Mouse (Mus musculus): Measurements from ENCODE around the gene Gna13. TPM values are rescaled to one million over a fixed set of nuclear protein-coding genes. Genes with fewer than 3 reads are reported as not detected.

Gna13 gene
- polyA plus RNA-seq, 1 experiment from 2014 or later = 15.6 TPM

DNA sequence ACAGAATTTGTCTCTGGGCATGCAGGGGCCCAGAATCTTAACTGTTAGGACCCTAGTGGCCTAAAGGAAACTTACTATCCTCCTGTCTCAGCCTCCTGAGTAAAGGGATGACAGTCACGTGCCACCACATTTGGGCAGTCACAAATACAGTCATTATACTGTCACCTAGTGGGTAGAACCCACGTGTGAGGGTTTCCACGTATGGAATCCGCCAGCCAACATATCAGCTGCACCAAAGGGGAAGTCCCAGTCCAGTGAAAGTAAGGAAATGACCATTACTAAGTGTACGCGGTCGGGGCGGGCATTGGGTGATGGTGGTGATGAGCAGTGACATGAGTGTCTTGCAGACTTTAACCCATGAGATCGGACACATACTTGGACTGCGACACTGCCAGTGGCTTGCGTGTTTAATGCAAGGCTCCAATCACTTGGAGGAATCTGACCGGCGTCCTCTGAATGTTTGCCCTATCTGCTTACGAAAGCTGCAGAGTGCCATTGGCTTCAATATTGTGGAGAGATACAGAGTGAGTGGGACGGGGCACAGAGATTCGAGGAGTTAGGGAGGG is 71.7 kb downstream of the Gna13 start:
- H3K27ac ChIP-seq (ENCODE audit: low read length) = no peak overlapping the region
- peaks cover under 1% of the 10 kb centered on the region; the same call in 1 of the 2 replicates for H3K4me1 ChIP-seq (ENCODE audit: control insufficient read depth, low read depth, low read length)
- H3K4me2 ChIP-seq (ENCODE audit: low read depth, low read length) = no peak overlapping the region
- ATAC-seq (ENCODE audit: low read depth) = no peak
- no peaks in the 10 kb centered on the region for H3K9me3 ChIP-seq (replicated peaks; ENCODE audit: control insufficient read depth, low read length)
- H3K36me3 ChIP-seq (ENCODE audit: control insufficient read depth, insufficient read depth) = peaks cover 9% of the 10 kb centered on the region
- H3K9ac ChIP-seq (ENCODE audit: low read depth, low read length) = no peak overlapping the region
- H3K27me3 ChIP-seq (ENCODE audit: control insufficient read depth, insufficient read depth, low read depth, low read length) = no peaks in the 10 kb centered on the region
- no peak overlapping the region for H3K4me3 ChIP-seq (ENCODE audit: low read depth, low read length)
- 73% methylated on average over 16 of the region's 16 CpGs for WGBS (ENCODE audit: insufficient replicate concordance)

DNA sequence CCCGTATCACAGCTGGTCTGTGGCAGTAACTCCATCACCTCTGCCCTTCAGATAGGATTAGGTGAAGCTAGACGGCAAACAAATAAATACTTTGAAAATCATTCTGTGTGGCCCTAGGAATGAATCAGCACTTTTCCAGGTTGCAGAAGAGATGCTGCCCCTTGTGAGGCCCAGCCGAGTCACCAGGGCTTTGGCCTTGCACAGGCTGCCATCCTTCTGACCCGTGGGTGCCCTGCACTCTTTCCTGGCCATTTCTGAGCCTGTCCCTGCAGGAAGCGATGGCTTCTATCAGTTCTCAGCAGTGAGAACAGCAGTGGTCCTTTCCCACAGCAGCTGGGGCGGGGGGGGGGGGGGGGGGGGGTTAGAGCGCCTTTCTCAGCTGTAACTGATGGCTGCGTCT is 74.3 kb downstream of the Gna13 start:
- 55% methylated on average over 8 of the region's 8 CpGs for WGBS (ENCODE audit: insufficient replicate concordance)

DNA sequence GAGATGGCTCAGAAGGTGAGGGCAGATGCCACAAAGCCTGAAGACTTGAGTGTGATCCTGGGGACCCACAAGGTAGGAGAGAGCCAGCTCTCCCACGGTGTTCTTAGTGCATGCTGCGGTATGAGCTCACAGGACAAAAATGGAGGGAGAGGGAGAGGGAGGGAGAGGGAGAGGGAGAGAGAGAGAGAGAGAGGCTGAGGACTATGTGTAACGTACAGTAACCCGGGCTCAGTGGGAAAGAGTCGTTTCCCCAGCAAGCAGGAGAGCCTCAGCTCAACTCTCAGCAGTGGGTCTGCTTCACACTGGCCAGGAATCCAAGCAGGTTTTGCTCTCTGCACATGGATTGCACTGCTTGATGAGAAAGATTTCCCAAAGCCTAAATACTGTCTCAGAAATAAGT is 76.6 kb downstream of the Gna13 start:
- peaks cover 7% of the 10 kb centered on the region; the same call in 1 of the 2 replicates for H3K36me3 ChIP-seq (ENCODE audit: control insufficient read depth, insufficient read depth)
- H3K27ac ChIP-seq (ENCODE audit: low read length) = no peak overlapping the region; the same call in 1 of the 2 replicates
- H3K4me1 ChIP-seq (ENCODE audit: control insufficient read depth, low read depth, low read length) = peaks cover 23% of the 10 kb centered on the region
- ATAC-seq (ENCODE audit: low read depth) = no peak
- H3K4me3 ChIP-seq (ENCODE audit: low read depth, low read length) = no peak overlapping the region; the same call in 1 of the 2 replicates
- WGBS (ENCODE audit: insufficient replicate concordance) = 35% methylated on average over 5 of the region's 5 CpGs
- no peaks in the 10 kb centered on the region for H3K9me3 ChIP-seq (replicated peaks; ENCODE audit: control insufficient read depth, low read length)
- H3K4me2 ChIP-seq (ENCODE audit: low read depth, low read length) = peak overlapping the region; percentile 86
- H3K9ac ChIP-seq (ENCODE audit: low read depth, low read length) = no peak overlapping the region
- H3K27me3 ChIP-seq (ENCODE audit: control insufficient read depth, insufficient read depth, low read depth, low read length) = no peaks in the 10 kb centered on the region

More for the DNA sequence above, 74.3 kb downstream of the Gna13 start:
- peaks cover 7% of the 10 kb centered on the region for H3K36me3 ChIP-seq (ENCODE audit: control insufficient read depth, insufficient read depth)
- no peak for ATAC-seq (ENCODE audit: low read depth)
- no peak overlapping the region for H3K27ac ChIP-seq (ENCODE audit: low read length)
- no peak overlapping the region for H3K4me3 ChIP-seq (ENCODE audit: low read depth, low read length)
- H3K9ac ChIP-seq (ENCODE audit: low read depth, low read length) = no peak overlapping the region
- peaks cover 17% of the 10 kb centered on the region for H3K4me1 ChIP-seq (ENCODE audit: control insufficient read depth, low read depth, low read length)
- H3K4me2 ChIP-seq (ENCODE audit: low read depth, low read length) = no peak overlapping the region
- H3K9me3 ChIP-seq (replicated peaks; ENCODE audit: control insufficient read depth, low read length) = no peaks in the 10 kb centered on the region
- H3K27me3 ChIP-seq (ENCODE audit: control insufficient read depth, insufficient read depth, low read depth, low read length) = no peaks in the 10 kb centered on the region

DNA sequence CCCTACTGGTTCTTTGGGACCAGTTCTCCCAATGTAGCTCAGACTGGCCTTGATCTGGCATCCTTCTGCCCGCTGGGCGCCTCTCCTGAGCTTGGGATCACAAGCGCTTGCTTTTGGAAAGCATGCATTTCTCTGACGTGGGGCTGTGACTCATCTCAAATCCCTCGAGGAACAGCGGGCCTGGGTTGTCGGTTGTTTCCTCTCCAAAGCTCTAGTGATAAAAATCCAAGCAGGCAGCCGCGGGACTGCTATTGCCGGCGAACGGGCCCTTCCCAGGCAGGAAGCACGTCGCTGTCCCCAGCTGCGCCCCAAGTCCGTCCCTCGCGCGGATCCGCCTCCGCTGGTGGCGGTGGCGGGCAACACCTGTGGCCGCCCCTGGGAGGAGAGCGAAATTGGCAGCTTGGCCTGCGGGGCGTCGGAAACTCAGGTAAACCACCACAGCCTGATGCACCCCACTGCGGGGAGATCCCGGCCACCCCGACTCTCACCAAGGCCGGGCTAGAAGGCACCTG is 77.3 kb downstream of the Gna13 start:
- Histone ChIP-seq H3K4me1 (ENCODE audit: control insufficient read depth, low read depth, low read length) (peaks cover 23% of the 10 kb centered on the region), H3K27ac (ENCODE audit: low read length) (peak overlapping the region; percentile 10; the same call in 1 of the 2 replicates), H3K4me3 (ENCODE audit: low read depth, low read length) (peak overlapping the region; percentile 66), H3K36me3 (ENCODE audit: control insufficient read depth, insufficient read depth) (0 out of 2 replicates have a peak, but pooled peaks cover 4% of the 10 kb centered on the region), H3K9me3 (replicated peaks; ENCODE audit: control insufficient read depth, low read length) (no peaks in the 10 kb centered on the region), H3K9ac (ENCODE audit: low read depth, low read length) (peak overlapping the region; percentile 69), H3K4me2 (ENCODE audit: low read depth, low read length) (peak overlapping the region; percentile 86), H3K27me3 (ENCODE audit: control insufficient read depth, insufficient read depth, low read depth, low read length) (no peaks in the 10 kb centered on the region)
- 3% methylated on average over 32 of the region's 32 CpGs for WGBS (ENCODE audit: insufficient replicate concordance)
- peak; percentile 80 for ATAC-seq (ENCODE audit: low read depth)

DNA sequence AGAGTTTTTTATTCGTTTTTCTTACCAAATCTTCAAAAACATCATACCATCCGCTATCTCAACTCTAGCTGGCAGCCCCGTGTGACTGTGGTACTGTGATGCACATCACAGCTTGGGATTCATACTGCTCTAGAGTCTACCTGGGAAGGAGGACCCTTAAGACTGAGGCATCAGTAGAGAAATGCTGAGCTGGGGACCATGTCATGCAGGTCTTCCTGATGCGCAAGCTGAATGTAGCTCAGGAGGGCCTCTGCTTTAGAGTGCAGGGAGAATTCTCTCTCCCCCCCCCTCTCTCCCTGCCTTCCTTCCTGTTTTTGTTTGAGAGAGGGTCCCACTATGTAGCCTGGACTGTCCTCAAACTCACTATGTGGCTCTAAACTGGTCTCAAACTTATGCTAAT is 78.0 kb downstream of the Gna13 start:
- Histone ChIP-seq H3K4me3 (ENCODE audit: low read depth, low read length) (peak overlapping the region; percentile 66), H3K9me3 (replicated peaks; ENCODE audit: control insufficient read depth, low read length) (no peaks in the 10 kb centered on the region), H3K9ac (ENCODE audit: low read depth, low read length) (peak overlapping the region; percentile 69), H3K4me2 (ENCODE audit: low read depth, low read length) (peak overlapping the region; percentile 86), H3K27me3 (ENCODE audit: control insufficient read depth, insufficient read depth, low read depth, low read length) (no peaks in the 10 kb centered on the region), H3K36me3 (ENCODE audit: control insufficient read depth, insufficient read depth) (no peaks in the 10 kb centered on the region), H3K27ac (ENCODE audit: low read length) (no peak overlapping the region), H3K4me1 (ENCODE audit: control insufficient read depth, low read depth, low read length) (peaks cover 23% of the 10 kb centered on the region)
- no peak for ATAC-seq (ENCODE audit: low read depth)
- WGBS (ENCODE audit: insufficient replicate concordance) = 42% methylated on average over 4 of the region's 4 CpGs

DNA sequence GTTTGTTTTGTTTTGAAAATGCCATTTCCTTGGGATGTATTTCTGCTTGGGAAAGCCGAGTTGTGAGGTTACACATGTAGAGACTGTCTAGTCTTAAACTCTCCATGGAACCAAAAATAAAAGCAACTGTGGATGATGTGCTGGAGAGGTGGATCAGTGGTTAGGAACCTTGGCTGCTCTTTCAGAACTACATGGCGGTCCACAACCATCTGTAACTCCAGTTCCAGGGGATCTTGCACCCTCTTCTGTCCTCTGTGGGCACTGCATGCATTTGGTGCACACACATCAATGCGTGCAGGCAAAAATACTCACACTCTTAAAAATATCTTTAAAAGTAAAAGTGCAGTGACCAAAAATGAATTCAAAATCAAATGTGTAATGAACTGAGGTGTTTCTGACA is 78.5 kb downstream of the Gna13 start:
- H3K9ac ChIP-seq (ENCODE audit: low read depth, low read length) = no peak overlapping the region
- no peaks in the 10 kb centered on the region for H3K36me3 ChIP-seq (ENCODE audit: control insufficient read depth, insufficient read depth)
- H3K27ac ChIP-seq (ENCODE audit: low read length) = no peak overlapping the region
- no peak overlapping the region for H3K4me2 ChIP-seq (ENCODE audit: low read depth, low read length)
- H3K9me3 ChIP-seq (replicated peaks; ENCODE audit: control insufficient read depth, low read length) = no peaks in the 10 kb centered on the region
- H3K4me1 ChIP-seq (ENCODE audit: control insufficient read depth, low read depth, low read length) = peaks cover 23% of the 10 kb centered on the region
- no peak overlapping the region for H3K4me3 ChIP-seq (ENCODE audit: low read depth, low read length)
- ATAC-seq (ENCODE audit: low read depth) = no peak
- 53% methylated on average over 3 of the region's 3 CpGs for WGBS (ENCODE audit: insufficient replicate concordance)
- H3K27me3 ChIP-seq (ENCODE audit: control insufficient read depth, insufficient read depth, low read depth, low read length) = no peaks in the 10 kb centered on the region

DNA sequence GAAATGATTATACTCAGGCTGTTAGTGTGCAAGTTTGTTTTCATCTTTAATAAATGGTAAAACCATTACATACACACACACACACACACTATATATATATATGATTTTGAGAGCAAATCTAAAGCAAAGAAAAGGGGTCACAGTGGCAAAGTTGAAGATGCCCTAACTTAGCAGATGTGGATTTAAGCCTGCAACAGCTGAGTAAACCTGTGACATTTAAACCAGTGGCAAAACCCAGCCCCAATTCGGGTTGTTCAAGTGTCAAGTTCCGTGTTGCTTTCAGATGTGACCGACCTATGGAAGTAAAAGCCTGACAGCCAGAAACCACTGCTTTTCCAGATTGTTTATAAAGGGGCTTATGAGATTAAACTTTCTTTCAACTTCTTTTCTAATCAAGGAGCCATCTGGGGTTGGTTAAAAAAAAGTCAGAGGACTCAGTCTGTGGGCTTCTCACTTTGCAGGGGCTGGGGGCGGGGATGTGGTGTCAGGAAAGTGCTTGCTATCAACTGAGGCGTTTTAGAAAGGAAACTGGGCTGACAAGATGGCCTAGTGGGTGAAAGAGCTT is 79.6 kb downstream of the Gna13 start:
- no peaks in the 10 kb centered on the region for H3K36me3 ChIP-seq (ENCODE audit: control insufficient read depth, insufficient read depth)
- no peak for ATAC-seq (ENCODE audit: low read depth)
- H3K27ac ChIP-seq (ENCODE audit: low read length) = no peak overlapping the region
- H3K9ac ChIP-seq (ENCODE audit: low read depth, low read length) = no peak overlapping the region
- peaks cover 23% of the 10 kb centered on the region for H3K4me1 ChIP-seq (ENCODE audit: control insufficient read depth, low read depth, low read length)
- no peaks in the 10 kb centered on the region for H3K27me3 ChIP-seq (ENCODE audit: control insufficient read depth, insufficient read depth, low read depth, low read length)
- WGBS (ENCODE audit: insufficient replicate concordance) = 44% methylated on average over 5 of the region's 5 CpGs
- H3K9me3 ChIP-seq (replicated peaks; ENCODE audit: control insufficient read depth, low read length) = no peaks in the 10 kb centered on the region
- H3K4me3 ChIP-seq (ENCODE audit: low read depth, low read length) = no peak overlapping the region
- H3K4me2 ChIP-seq (ENCODE audit: low read depth, low read length) = no peak overlapping the region

DNA sequence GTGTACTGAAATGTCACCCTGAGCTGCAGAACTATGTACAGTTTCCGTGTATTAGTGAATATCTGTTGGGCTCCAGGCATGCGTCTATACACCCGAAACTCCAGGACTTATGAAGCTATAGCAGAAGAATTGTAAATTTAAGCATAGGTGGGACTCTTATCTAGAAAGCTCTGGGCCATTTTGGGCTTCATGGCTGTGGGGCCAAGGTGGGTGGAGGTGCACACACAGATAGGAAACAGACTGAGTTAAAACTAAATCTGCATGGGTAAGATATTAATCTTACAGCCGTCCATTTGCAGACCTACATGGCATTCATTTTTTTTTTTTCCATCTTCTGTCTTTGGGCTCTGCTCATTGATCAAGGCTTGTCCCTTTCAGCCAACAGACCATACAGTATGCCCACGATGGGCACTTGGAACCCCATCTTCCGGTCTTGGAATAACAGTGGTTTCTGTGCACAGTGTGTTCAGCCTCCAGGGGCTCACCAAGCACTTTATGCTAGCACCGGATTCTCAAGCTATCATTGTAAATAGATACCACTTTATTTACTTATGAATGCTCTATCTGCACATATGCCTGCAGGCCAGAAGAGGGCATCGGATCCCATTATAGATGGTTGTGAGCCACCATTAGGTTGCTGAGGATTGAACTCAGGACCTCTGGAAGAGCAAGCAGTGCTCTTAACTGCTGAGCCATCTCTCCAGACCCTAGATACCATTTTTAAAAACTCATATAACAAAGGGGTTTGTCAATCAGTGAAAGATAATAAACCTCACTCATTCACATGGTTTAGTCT is 81.0 kb downstream of the Gna13 start:
- peaks cover 23% of the 10 kb centered on the region for H3K4me1 ChIP-seq (ENCODE audit: control insufficient read depth, low read depth, low read length)
- H3K9me3 ChIP-seq (replicated peaks; ENCODE audit: control insufficient read depth, low read length) = no peaks in the 10 kb centered on the region
- H3K27me3 ChIP-seq (ENCODE audit: control insufficient read depth, insufficient read depth, low read depth, low read length) = no peaks in the 10 kb centered on the region
- ATAC-seq (ENCODE audit: low read depth) = no peak
- WGBS (ENCODE audit: insufficient replicate concordance) = 59% methylated on average over 8 of the region's 8 CpGs
- H3K9ac ChIP-seq (ENCODE audit: low read depth, low read length) = no peak overlapping the region
- H3K4me2 ChIP-seq (ENCODE audit: low read depth, low read length) = no peak overlapping the region
- H3K27ac ChIP-seq (ENCODE audit: low read length) = no peak overlapping the region
- H3K36me3 ChIP-seq (ENCODE audit: control insufficient read depth, insufficient read depth) = no peaks in the 10 kb centered on the region
- no peak overlapping the region for H3K4me3 ChIP-seq (ENCODE audit: low read depth, low read length)

DNA sequence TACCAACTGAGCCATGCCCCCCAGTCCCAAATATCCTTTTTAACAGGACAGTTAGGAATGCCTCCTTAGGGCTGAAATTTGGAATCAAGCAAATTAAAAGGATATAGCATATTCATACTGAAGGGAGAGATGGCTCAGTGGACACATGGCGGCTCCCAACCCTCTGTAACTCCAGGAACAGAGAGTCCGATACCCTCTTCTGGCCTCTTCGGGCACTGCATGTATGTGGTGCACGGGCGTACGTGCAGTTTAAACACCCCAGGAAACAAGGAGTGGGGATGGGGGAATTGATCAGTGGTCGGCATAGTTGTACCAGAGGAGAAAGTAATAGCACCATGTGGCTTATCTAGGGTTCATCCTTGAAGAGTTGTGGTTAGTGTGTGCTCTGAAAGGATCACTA is 82.0 kb downstream of the Gna13 start:
- WGBS (ENCODE audit: insufficient replicate concordance) = 48% methylated on average over 7 of the region's 7 CpGs
- Histone ChIP-seq H3K27me3 (ENCODE audit: control insufficient read depth, insufficient read depth, low read depth, low read length) (no peaks in the 10 kb centered on the region), H3K9me3 (replicated peaks; ENCODE audit: control insufficient read depth, low read length) (no peaks in the 10 kb centered on the region), H3K27ac (ENCODE audit: low read length) (no peak overlapping the region), H3K4me1 (ENCODE audit: control insufficient read depth, low read depth, low read length) (peaks cover 19% of the 10 kb centered on the region), H3K36me3 (ENCODE audit: control insufficient read depth, insufficient read depth) (peaks cover 1% of the 10 kb centered on the region), H3K4me2 (ENCODE audit: low read depth, low read length) (no peak overlapping the region), H3K4me3 (ENCODE audit: low read depth, low read length) (no peak overlapping the region), H3K9ac (ENCODE audit: low read depth, low read length) (no peak overlapping the region)
- no peak for ATAC-seq (ENCODE audit: low read depth)
